Mouse (Mus musculus) adrenal gland, postnatal 10 days (tissue): ENCODE data around the gene Ezr. TPM values are rescaled to one million over a fixed set of nuclear protein-coding genes. Genes with fewer than 3 reads are reported as not detected.

Experiments
- DNase-seq: peaks from one replicate; pipeline ENCODE4 v3.0.0; 2021; ENCODE audit warnings: mixed read lengths
- total RNA-seq, 2 experiments: library from RNA; stranded (reverse); gene quantifications; 2 replicates each; pipeline ENCODE4 v1.2.3; 2021

Gene Ezr
- total RNA-seq, 2 experiments from 2014 or later, result 18.2 to 21.2 TPM

- no peak for DNase-seq
These were observed 7.1 kb upstream of the Ezr start for GRCm38 (mm10) chr17:6789581-6790118.

GRCm38 (mm10) chr17:6789103-6789502, 6.5 kb upstream of the Ezr start:
- DNase-seq, result peak; percentile 26

GRCm38 (mm10) chr17:6787241-6787640, 4.7 kb upstream of the Ezr start:
- DNase-seq, result no peak

- no peak for DNase-seq
These were observed 1.3 kb upstream of the Ezr start for GRCm38 (mm10) chr17:6783756-6784357.

- DNase-seq, result peak; percentile 69
These were observed 550 bp upstream of the Ezr start for GRCm38 (mm10) chr17:6783006-6783661.

GRCm38 (mm10) chr17:6782033-6782526, 504 bp downstream of the Ezr start:
- DNase-seq, result peak; percentile 28

- no peak for DNase-seq
These were observed 1.3 kb downstream of the Ezr start for GRCm38 (mm10) chr17:6781273-6781672.

- DNase-seq, result no peak
These were observed 2.0 kb downstream of the Ezr start for GRCm38 (mm10) chr17:6780521-6781115.

- no peak for DNase-seq
These were observed 3.0 kb downstream of the Ezr start for GRCm38 (mm10) chr17:6779632-6780031.

GRCm38 (mm10) chr17:6778771-6779509, 3.6 kb downstream of the Ezr start:
- peak; percentile 54 for DNase-seq

- DNase-seq, result peak; percentile 38
These were observed 4.3 kb downstream of the Ezr start for GRCm38 (mm10) chr17:6778332-6778683.

GRCm38 (mm10) chr17:6777629-6778331, 4.8 kb downstream of the Ezr start:
- no peak for DNase-seq

- no peak for DNase-seq
These were observed 5.5 kb downstream of the Ezr start for GRCm38 (mm10) chr17:6777061-6777460.

- DNase-seq, result no peak
These were observed 6.0 kb downstream of the Ezr start for GRCm38 (mm10) chr17:6776576-6776975.

- no peak for DNase-seq
These were observed 6.5 kb downstream of the Ezr start for GRCm38 (mm10) chr17:6776123-6776522.

- DNase-seq, result no peak
These were observed 6.9 kb downstream of the Ezr start for GRCm38 (mm10) chr17:6775671-6776070.

GRCm38 (mm10) chr17:6775221-6775620, 7.4 kb downstream of the Ezr start:
- no peak for DNase-seq

- no peak for DNase-seq
These were observed 9.2 kb downstream of the Ezr start for GRCm38 (mm10) chr17:6773249-6773966.

GRCm38 (mm10) chr17:6772490-6772773, 10.2 kb downstream of the Ezr start:
- DNase-seq, result no peak

- no peak for DNase-seq
These were observed 10.7 kb downstream of the Ezr start for GRCm38 (mm10) chr17:6771661-6772489.

- DNase-seq, result no peak
These were observed 13.0 kb downstream of the Ezr start for GRCm38 (mm10) chr17:6769602-6770001.
